Mouse (Mus musculus): ENCODE data around the gene Ajap1.

- TF ChIP-seq CTCF (IDR thresholded peaks at IDR 0.05; ENCODE audit: low read depth): no peak
- TF ChIP-seq EP300 (IDR thresholded peaks at IDR 0.05; ENCODE audit: low read depth): no peak
Observed at GRCm38 (mm10) chr4:153373125-153373524, 109.5 kb downstream of the Ajap1 start.

Measured in heart, postnatal 0 days (tissue).